Mouse (Mus musculus) limb, embryonic 12.5 days (tissue): ENCODE data around the gene Cdk12. TPM values are rescaled to one million over a fixed set of nuclear protein-coding genes. Genes with fewer than 3 reads are reported as not detected.
"Not testable (repeated sequence)": the region's sequence is repeated elsewhere in the genome, so short reads cannot be mapped to it uniquely, and the experiment has no call there.

Experiments used
- ATAC-seq: fragments of 200-750 bp; cut with Nextera tagmentation; 2 replicates; pipeline ENCODE4 v1.8.0; 2017; ENCODE audit warnings: low read depth, moderate TSS enrichment; ENCODE audit not compliant: insufficient number of reproducible peaks, insufficient read depth, low FRiP score, low TSS enrichment
- H3K27ac ChIP-seq: fragments of 300-500 bp; sonication (generic); 2 replicates; pipeline ENCODE4 v1.5.1; 2016; ENCODE audit warnings: mild to moderate bottlenecking, moderate library complexity
- H3K27me3 ChIP-seq: fragments of 300-500 bp; sonication (generic); 2 replicates; pipeline ENCODE4 v1.6.1; 2016; ENCODE audit warnings: mild to moderate bottlenecking, moderate library complexity
- H3K36me3 ChIP-seq: fragments of 300-500 bp; sonication (generic); 2 replicates; pipeline ENCODE4 v1.6.1; 2016; ENCODE audit warnings: mild to moderate bottlenecking, moderate library complexity
- H3K4me1 ChIP-seq: fragments of 300-500 bp; sonication (generic); replicated peaks from 2 replicates; pipeline ENCODE4 v1.6.1; 2016
- H3K4me2 ChIP-seq: fragments of 300-500 bp; sonication (generic); 2 replicates; pipeline ENCODE4 v1.6.1; 2016; ENCODE audit warnings: mild to moderate bottlenecking, moderate library complexity
- H3K4me3 ChIP-seq: fragments of 300-500 bp; sonication (generic); replicated peaks from 2 replicates; pipeline ENCODE4 v1.5.1; 2016; ENCODE audit warnings: mild to moderate bottlenecking
- H3K9ac ChIP-seq: fragments of 300-500 bp; sonication (generic); replicated peaks from 2 replicates; pipeline ENCODE4 v1.6.1; 2016; ENCODE audit warnings: mild to moderate bottlenecking, moderate library complexity
- H3K9me3 ChIP-seq: fragments of 300-500 bp; sonication (generic); 2 replicates; pipeline ENCODE4 v1.6.1; 2016; ENCODE audit warnings: mild to moderate bottlenecking, moderate library complexity
- WGBS: fragments of 180-500 bp; shearing (Covaris S2); methylation state at CpG from one replicate; pipeline ENCODE4 v1.1.7; 2016; 5-methylcytosine and 5-hydroxymethylcytosine counted together
- polyA plus RNA-seq: library from polyadenylated mRNA; unstranded; fragments of >200 nt; fragmentation: Nextera tagmentation; extraction: Ambion mirVana; gene quantifications from 2 replicates; pipeline ENCODE4 v1.2.1, GENCODE M21; 2016

The Cdk12 gene
- polyA plus RNA-seq, 1 experiment from 2014 or later: 17.0 TPM

GRCm38 (mm10) chr11:98205463-98205862, 2.6 kb downstream of the Cdk12 start:
- no peak overlapping the region for H3K9ac ChIP-seq
- H3K4me3 ChIP-seq: peak overlapping the region; percentile 19; the same call in 1 of the 2 replicates
- H3K4me1 ChIP-seq: peaks cover 11% of the 10 kb centered on the region
- no peak overlapping the region for H3K27ac ChIP-seq
- H3K4me2 ChIP-seq: peak overlapping the region; percentile 92
- no peaks in the 10 kb centered on the region for H3K9me3 ChIP-seq
- no peaks in the 10 kb centered on the region for H3K27me3 ChIP-seq
- peaks cover 41% of the 10 kb centered on the region for H3K36me3 ChIP-seq
- ATAC-seq: no peak

- not testable (repeated sequence) for ATAC-seq, H3K9ac ChIP-seq, H3K27me3 ChIP-seq, H3K9me3 ChIP-seq, H3K27ac ChIP-seq
- Histone ChIP-seq H3K36me3 (peaks cover 49% of the 10 kb centered on the region), H3K4me2 (peak overlapping the region; percentile 48), H3K4me1 (peaks cover 11% of the 10 kb centered on the region), H3K4me3 (peak overlapping the region; percentile 22)
- WGBS: 88% methylated on average over 3 of the region's 3 CpGs
Observed at GRCm38 (mm10) chr11:98206281-98206680, 3.4 kb downstream of the Cdk12 start.

- peaks cover 80% of the 10 kb centered on the region for H3K36me3 ChIP-seq
- ATAC-seq, H3K27ac ChIP-seq, H3K4me1 ChIP-seq, H3K9me3 ChIP-seq, H3K4me3 ChIP-seq, H3K9ac ChIP-seq, H3K27me3 ChIP-seq, H3K4me2 ChIP-seq: not testable (repeated sequence)
- 91% methylated on average over 5 of the region's 5 CpGs for WGBS
Observed at GRCm38 (mm10) chr11:98209661-98210060, 6.8 kb downstream of the Cdk12 start.

- Histone ChIP-seq H3K9me3 (no peaks in the 10 kb centered on the region), H3K4me1 (no peaks in the 10 kb centered on the region), H3K36me3 (peaks cover 88% of the 10 kb centered on the region), H3K27ac (no peak overlapping the region), H3K9ac (no peak overlapping the region), H3K4me2 (no peak overlapping the region), H3K4me3 (no peak overlapping the region), H3K27me3 (no peaks in the 10 kb centered on the region)
- 97% methylated on average over 1 of the region's 1 CpGs for WGBS
- ATAC-seq: no peak
Observed at GRCm38 (mm10) chr11:98213311-98213710, 10.5 kb downstream of the Cdk12 start.

GRCm38 (mm10) chr11:98226349-98226748, 23.5 kb downstream of the Cdk12 start:
- Histone ChIP-seq H3K27me3 (no peaks in the 10 kb centered on the region), H3K4me1 (no peaks in the 10 kb centered on the region), H3K9me3 (no peaks in the 10 kb centered on the region), H3K36me3 (peaks cover 82% of the 10 kb centered on the region), H3K4me3 (no peak overlapping the region), H3K4me2 (no peak overlapping the region), H3K27ac (no peak overlapping the region), H3K9ac (no peak overlapping the region)
- WGBS: 100% methylated on average over 1 of the region's 1 CpGs
- ATAC-seq: no peak

GRCm38 (mm10) chr11:98238416-98238815, 35.6 kb downstream of the Cdk12 start:
- H3K4me1 ChIP-seq: no peaks in the 10 kb centered on the region
- H3K9me3 ChIP-seq: no peaks in the 10 kb centered on the region
- no peak overlapping the region for H3K9ac ChIP-seq
- peaks cover 81% of the 10 kb centered on the region for H3K36me3 ChIP-seq
- no peak overlapping the region for H3K27ac ChIP-seq
- no peaks in the 10 kb centered on the region for H3K27me3 ChIP-seq
- ATAC-seq: no peak
- H3K4me3 ChIP-seq: no peak overlapping the region
- no peak overlapping the region for H3K4me2 ChIP-seq
- WGBS: 82% methylated on average over 3 of the region's 3 CpGs

GRCm38 (mm10) chr11:98238995-98239394, 36.1 kb downstream of the Cdk12 start:
- peaks cover 83% of the 10 kb centered on the region for H3K36me3 ChIP-seq
- H3K4me1 ChIP-seq: no peaks in the 10 kb centered on the region
- H3K27ac ChIP-seq: no peak overlapping the region
- no peaks in the 10 kb centered on the region for H3K9me3 ChIP-seq
- no peak overlapping the region for H3K9ac ChIP-seq
- H3K4me3 ChIP-seq: no peak overlapping the region
- no peak for ATAC-seq
- H3K4me2 ChIP-seq: no peak overlapping the region
- 73% methylated on average over 3 of the region's 3 CpGs for WGBS
- H3K27me3 ChIP-seq: no peaks in the 10 kb centered on the region

- not testable (repeated sequence) for H3K27me3 ChIP-seq, H3K4me1 ChIP-seq, H3K4me2 ChIP-seq, H3K27ac ChIP-seq, H3K9ac ChIP-seq, ATAC-seq, H3K4me3 ChIP-seq, H3K9me3 ChIP-seq
- WGBS: 71% methylated on average over 3 of the region's 3 CpGs
- peaks cover 84% of the 10 kb centered on the region for H3K36me3 ChIP-seq
Observed at GRCm38 (mm10) chr11:98242910-98243309, 40.1 kb downstream of the Cdk12 start.

GRCm38 (mm10) chr11:98244415-98244814, 41.6 kb downstream of the Cdk12 start:
- Histone ChIP-seq H3K27me3 (no peaks in the 10 kb centered on the region), H3K36me3 (peaks cover 72% of the 10 kb centered on the region), H3K9me3 (no peaks in the 10 kb centered on the region), H3K4me2 (no peak overlapping the region), H3K4me3 (no peak overlapping the region), H3K27ac (no peak overlapping the region), H3K9ac (no peak overlapping the region), H3K4me1 (no peaks in the 10 kb centered on the region)
- WGBS: 93% methylated on average over 3 of the region's 3 CpGs
- ATAC-seq: no peak

- Histone ChIP-seq H3K27ac (no peak overlapping the region), H3K27me3 (no peaks in the 10 kb centered on the region), H3K9me3 (no peaks in the 10 kb centered on the region), H3K9ac (no peak overlapping the region), H3K4me1 (no peaks in the 10 kb centered on the region), H3K4me2 (no peak overlapping the region), H3K4me3 (no peak overlapping the region), H3K36me3 (peaks cover 65% of the 10 kb centered on the region)
- no peak for ATAC-seq
- 83% methylated on average over 1 of the region's 1 CpGs for WGBS
Observed at GRCm38 (mm10) chr11:98247325-98247724, 44.5 kb downstream of the Cdk12 start.

- WGBS: 94% methylated on average over 2 of the region's 2 CpGs
- Histone ChIP-seq H3K27ac (no peak overlapping the region), H3K4me1 (no peaks in the 10 kb centered on the region), H3K4me2 (no peak overlapping the region), H3K4me3 (no peak overlapping the region), H3K27me3 (no peaks in the 10 kb centered on the region), H3K9ac (no peak overlapping the region), H3K9me3 (no peaks in the 10 kb centered on the region), H3K36me3 (peaks cover 27% of the 10 kb centered on the region)
- no peak for ATAC-seq
Observed at GRCm38 (mm10) chr11:98253807-98254206, 50.9 kb downstream of the Cdk12 start.

- Histone ChIP-seq H3K4me1 (no peaks in the 10 kb centered on the region), H3K36me3 (peaks cover 30% of the 10 kb centered on the region), H3K4me3 (no peak overlapping the region), H3K9me3 (no peaks in the 10 kb centered on the region), H3K4me2 (no peak overlapping the region), H3K27ac (peak overlapping the region; percentile 43), H3K27me3 (no peaks in the 10 kb centered on the region), H3K9ac (no peak overlapping the region)
- no peak for ATAC-seq
- 58% methylated on average over 8 of the region's 8 CpGs for WGBS
Observed at GRCm38 (mm10) chr11:98260706-98261479, 58.0 kb downstream of the Cdk12 start.
